Mouse (Mus musculus) regulatory T cell (primary cell): ENCODE data around the gene Gm20696.

Source experiments
- in situ Hi-C: fragments of 300-600 bp; cut with MboI, MseI; formaldehyde crosslinking; loops from one replicate; pipeline ENCODE4 v1.15.1; 2025; ENCODE audit warnings: high pct_unique_total_duplicates

The Gm20696 gene

GRCm38 (mm10) chr6:99573343-99573742 lies 93.3 kb downstream of the Gm20696 start:
- in situ Hi-C loops = no loop called here

DNA sequence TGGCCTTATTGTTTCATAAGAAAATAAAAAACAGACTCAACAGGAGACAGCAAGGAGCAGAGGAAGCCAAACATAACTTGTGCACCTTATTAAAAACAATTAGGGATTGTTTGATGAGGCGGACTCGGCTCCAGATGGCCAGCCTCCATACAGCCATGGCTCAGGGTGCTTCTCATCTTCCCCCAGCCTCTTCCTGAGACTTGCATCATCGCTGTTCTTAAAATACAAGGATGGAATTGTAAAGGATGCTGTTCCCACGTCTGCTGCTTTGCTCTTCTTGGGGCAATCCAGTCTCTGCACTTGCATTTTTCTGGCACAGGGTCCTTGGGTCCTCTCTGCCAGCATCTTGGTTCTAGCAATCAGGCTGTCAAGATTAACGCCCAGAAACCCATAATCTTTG lies 94.5 kb downstream of the Gm20696 start:
- in situ Hi-C loops = no loop called here

DNA sequence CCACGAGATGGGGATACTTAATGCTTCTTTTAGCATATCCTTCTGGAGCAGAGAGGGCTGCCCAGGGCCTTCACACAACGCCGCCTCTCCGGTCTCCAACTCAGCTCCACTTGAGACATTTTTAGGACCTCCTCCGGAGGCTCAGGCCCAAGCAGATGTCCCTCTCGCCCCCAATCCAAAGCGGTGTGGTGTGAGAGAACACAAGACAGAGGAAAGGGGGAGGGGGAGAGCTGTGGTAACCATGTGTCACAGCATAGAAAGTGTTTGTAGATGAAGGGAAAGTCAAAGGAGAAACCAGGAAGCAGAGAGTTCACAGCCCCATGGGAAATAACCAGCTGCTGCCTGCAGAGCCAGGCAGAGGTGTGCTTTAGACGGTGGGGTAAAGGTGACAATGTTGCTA lies 99.7 kb downstream of the Gm20696 start:
- in situ Hi-C loops = no loop called here

GRCm38 (mm10) chr6:99564766-99565165 lies 101.8 kb downstream of the Gm20696 start:
- in situ Hi-C loops = no loop called here

DNA sequence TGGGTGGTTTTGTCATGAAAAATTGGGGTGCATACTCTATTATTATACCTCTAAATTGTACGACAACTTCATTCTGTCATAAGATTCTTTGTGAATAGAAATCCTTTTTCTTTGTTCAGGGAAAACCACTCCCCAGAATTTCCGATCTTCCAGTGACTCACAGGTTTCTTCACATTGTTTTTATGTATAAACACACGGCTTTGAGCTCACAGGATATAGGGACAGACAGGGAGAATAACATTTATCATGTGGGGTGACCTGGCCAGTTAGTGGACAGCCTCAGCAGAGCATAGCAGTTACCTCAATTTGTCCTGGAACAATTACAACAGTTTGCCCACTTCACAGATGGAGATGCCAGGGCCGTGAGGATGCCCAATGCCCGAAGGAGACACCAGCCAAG lies 109.6 kb downstream of the Gm20696 start:
- in situ Hi-C loops = no loop called here

DNA sequence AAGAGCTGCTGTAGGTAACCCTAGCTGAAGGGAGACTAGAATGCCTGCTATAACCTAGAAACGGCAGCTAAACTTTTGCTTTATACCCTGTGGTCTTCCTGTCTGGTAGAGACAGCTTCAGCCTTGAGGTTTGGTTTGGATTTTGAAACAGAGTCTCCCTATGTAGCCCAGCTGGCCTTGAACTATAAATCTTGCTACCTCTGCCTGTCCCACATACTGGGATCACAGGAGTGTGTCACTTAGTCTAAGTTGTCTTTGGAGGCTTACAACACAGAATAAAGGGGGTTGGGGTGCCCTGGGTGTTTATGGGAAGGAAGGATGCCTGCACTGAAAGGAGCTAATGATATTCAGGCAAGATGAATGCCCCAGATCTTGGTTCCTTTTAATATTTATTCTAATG lies 113.8 kb downstream of the Gm20696 start:
- in situ Hi-C loops = no loop called here

DNA sequence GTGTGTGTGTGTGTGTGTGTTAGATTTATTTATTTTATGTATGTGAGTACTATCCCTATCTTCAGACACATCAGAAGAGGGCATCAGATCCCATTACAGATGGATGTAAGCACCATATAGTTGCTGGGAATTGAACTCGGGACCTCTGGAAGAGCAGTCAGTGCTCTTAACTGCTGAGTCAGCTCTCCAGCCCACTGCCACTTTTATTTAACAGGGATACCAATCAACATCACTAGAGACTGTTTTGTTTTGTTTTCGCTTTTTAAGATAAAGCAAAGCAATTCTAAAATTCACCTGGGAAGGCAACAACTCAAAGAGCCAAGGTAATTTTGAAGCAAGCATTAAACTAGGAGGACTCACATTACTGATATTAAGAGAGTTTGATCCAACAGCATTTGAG lies 120.2 kb downstream of the Gm20696 start:
- in situ Hi-C loops = loop anchor here (5.0 kb wide), 1 partner anchor 51 kb away; no protein-coding TSS in a partner anchor

- in situ Hi-C loops = loop anchor here (5.0 kb wide), 1 partner anchor 52 kb away; no protein-coding TSS in a partner anchor
These were observed 121.2 kb downstream of the Gm20696 start for GRCm38 (mm10) chr6:99545437-99545836.

DNA sequence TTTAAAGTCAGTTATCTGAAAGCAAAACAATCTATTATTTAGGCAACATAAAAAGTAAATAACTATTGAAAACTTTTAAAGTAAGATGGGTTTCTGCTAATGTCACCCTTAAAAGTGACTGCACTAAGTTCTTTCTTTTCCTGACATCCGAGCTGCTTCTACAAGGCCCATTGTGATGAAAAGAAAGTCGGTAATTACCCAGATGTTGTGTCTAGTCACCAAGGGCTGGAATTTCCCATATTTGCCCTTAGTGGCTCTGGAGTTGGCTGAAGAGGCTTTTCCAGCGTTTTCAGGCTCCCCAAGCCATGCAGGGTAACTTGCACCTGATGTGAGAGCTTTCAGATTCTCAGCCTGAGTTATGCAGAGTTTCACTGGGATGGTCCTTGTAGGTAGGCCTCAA lies 125.5 kb downstream of the Gm20696 start:
- in situ Hi-C loops = no loop called here

DNA sequence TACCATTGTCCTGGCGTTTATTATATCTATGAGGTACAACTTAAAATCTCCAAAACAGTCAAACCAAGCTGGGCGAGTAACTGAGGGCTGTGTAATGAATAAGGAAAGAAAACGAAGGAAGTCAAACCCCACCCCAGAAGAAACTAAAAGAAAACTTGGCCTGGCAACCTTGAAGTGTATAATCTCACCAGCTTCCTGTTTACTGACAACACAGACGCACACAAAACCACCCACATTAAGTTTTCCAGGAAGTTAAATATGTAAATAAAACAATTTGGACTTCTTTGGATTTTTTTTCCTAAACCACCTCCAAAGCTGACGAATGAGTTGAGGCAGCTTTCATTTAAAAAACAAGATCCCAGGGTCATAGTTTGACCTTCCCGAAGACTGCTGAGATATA lies 125.9 kb downstream of the Gm20696 start:
- in situ Hi-C loops = no loop called here

GRCm38 (mm10) chr6:99540146-99540545 lies 126.5 kb downstream of the Gm20696 start:
- in situ Hi-C loops = no loop called here

DNA sequence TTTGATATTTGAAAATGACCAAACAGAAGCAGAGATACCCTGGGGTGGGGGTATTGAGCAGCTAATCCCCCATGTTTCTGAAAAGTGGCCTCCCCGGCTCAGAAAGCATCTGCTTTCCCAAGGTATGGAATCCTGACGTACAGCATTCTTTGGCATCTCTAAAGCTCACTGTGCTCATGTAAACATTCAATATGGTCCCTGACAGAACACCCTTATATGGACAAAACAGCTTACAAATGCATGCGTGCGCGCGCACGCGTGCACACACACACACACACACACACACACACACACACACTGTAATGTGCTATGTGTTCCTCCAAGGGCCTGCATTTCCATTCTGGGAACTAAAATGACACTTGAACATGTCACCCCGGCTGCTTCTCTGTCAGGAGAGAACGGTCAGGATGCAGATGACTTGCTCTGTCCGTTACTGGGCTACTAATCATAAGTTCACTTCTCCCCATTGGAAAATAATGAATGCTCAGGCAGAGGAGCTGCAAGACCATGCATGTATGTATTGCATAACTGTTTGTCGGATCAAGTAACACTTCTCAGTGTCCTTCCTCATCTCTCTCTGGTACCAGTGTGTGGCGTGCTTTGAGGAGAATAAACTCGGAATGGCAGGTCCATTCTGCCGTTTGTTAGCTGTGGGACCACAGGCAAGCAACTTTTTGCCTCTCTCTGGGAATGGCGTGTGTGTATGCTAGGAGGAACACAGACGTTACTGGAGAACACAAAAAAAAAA lies 128.2 kb downstream of the Gm20696 start:
- in situ Hi-C loops = loop anchor here (10.0 kb wide), 1 partner anchor 1744 kb away; no protein-coding TSS in a partner anchor

- in situ Hi-C loops = loop anchor here (10.0 kb wide), 1 partner anchor 1739 kb away; no protein-coding TSS in a partner anchor
These were observed 132.3 kb downstream of the Gm20696 start for GRCm38 (mm10) chr6:99534211-99534745.

- in situ Hi-C loops = loop anchor here (10.0 kb wide), 1 partner anchor 1738 kb away; no protein-coding TSS in a partner anchor
These were observed 134.1 kb downstream of the Gm20696 start for GRCm38 (mm10) chr6:99532458-99532857.

DNA sequence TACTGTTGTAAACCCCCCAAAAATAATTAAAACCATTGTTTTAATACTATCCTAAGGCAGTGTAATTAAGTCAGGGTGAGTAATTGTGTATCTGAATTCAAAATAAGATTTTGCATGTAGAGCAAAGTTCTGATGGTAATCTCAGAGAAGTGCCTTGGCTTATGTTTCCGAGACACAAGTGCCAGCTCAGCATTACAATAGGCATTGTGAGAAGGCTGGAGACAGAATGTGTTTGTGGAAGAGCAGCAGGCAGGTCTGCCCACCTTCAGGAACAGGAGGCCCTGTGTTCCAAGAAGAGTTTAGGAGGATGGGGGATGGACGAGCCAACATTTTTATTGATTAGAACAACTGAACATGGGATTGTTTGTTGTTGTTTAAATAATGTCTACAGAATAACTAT lies 137.6 kb downstream of the Gm20696 start:
- in situ Hi-C loops = no loop called here

DNA sequence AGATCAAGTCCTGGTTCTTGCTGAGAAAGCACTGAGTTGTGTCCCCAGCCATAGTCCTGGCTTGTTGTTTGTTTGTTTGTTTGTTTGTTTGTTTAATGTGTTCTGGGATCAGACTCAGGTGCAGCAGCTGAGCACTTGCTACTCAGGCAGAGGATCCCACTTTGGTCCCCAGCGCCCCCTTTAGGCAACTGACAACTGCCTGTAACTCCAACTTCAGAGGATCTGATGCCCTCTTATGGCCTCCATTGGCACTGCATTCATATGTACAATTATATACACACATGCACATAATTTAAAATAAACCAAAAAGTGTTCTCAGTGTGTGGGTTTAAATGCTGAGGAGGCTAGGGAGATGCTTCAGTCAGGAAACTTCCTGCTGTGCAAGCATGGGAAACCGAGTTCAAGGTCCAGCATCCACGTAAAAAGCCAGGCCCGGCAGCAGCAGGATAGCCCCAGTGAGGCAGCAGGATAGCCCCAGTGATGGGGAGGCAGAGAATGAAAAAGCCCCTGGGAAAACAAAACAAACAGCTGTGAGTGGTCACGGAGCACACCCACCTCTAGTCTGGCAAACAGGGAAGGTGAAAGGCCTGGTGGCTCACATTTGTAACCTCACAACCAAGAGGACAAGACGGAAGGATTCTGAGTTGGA lies 139.0 kb downstream of the Gm20696 start:
- in situ Hi-C loops = no loop called here

- in situ Hi-C loops = no loop called here
These were observed 141.2 kb downstream of the Gm20696 start for GRCm38 (mm10) chr6:99525351-99525750.

DNA sequence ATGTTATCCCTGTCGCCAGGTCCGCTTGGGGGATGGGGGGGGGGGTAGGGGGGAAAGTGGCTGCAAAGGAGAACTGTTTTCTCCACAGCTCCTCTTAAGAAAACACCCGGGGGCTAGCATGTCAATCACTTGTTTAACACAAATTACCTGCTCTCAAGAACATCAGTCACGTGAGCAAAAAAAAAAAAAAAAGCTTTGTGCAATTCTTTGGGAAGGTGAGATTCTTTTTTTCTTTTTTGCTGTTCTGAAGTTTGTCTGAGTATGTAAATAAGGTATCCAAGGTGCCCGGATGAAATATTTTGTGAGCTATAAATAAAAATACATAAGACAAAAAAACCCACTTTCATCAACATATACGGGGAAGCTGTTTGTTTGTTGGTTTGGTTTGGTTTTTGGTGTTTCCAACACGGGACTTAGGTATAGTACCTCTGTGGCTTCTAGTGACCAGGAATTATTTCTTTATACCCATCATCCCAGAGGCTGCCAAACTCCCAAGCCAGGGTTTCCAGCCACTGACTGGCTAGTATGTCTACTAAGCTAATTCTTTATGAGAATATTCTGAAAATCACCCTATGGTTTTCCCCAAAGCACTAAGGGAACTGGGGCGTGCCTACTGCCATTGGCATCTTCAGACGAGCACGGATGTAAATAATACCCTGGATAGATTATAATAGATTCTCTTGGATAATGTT lies 142.8 kb downstream of the Gm20696 start:
- in situ Hi-C loops = loop anchor here (5.0 kb wide), 1 partner anchor 82 kb away; no protein-coding TSS in a partner anchor

GRCm38 (mm10) chr6:99523109-99523632 lies 143.4 kb downstream of the Gm20696 start:
- in situ Hi-C loops = loop anchor here (5.0 kb wide), 1 partner anchor 81 kb away; no protein-coding TSS in a partner anchor

DNA sequence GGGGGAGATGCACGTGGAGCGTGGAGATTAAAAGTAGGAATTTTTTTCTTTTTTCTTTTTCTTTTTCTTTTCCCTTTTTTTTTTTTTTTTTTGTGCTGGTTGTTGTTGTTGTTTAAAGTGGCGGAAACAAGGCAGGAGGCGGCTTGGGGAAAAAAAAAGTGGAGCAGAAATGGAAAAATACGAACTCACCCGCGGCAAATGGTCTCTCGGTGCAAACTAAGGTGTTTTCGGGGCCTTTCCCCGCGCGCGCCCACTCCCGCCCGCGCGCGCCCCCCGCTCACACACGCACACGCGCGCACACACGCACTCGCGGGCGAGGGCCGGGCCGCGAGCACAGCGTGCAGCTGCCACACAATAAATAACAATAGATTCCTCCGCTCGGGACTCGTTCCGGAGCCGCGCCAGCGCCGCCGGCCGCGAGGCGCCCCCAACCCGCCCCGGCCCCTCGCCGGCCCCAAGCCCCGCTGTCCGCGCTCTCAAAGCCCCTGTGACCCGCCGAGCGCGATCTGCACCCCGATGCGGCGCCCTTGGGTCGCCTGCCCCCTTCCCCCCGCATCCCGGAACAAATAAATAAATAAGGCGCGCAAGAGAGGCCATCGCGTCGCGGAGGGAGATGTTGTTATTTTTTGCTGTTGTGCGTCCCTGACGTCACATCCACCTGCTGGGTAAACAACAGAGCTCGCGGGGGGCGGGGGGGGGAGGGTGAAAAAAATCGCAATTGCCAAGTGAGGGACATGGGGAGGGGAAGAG lies 144.1 kb downstream of the Gm20696 start, which contains the start of gene Foxp1:
Gene Foxp1, minus strand, starts transcription at position 363 of the 750 bp plus-strand sequence.
- in situ Hi-C loops = loop anchor here (5.0 kb wide), 1 partner anchor 80 kb away; no protein-coding TSS in a partner anchor
